In the genomic region with DNA sequence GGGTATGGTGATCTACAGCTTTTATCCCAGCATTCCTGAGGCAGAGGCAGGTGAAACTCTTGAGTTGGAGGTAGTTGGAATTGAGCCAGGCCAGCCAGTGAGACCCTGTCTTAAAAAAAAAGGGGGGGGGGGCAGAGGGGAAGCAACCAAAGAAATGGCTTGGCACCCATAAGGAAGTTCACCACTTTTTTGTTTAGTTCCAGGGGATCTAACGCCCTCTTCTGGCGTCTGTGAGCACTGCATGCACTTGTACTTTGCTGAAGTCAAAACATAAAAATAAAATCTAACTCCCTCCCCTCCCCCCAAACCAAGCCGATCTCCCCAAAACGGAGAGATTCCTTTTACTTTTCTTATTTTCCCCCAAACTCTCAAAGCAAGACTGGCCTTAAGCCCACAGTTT, we compare ENCODE assay signal across 9 mouse cellular contexts. TPM values are rescaled to one million over a fixed set of nuclear protein-coding genes. Genes with fewer than 3 reads are reported as not detected.
DNase-seq lines count a peak whose midpoint lies in the region; ATAC-seq and TF ChIP-seq lines count a peak whose summit lies in the region.
"Had no signal": no experiment of that assay in that cellular context is flagged by ENCODE, and none has a peak within 500 bp of the region (broad histone marks: within the 10 kb centered on the region; RNA-seq: fewer than 3 reads in every experiment).

No protein-coding gene starts in this region.

- no peak overlapping the region for H3K27ac ChIP-seq in hindbrain, postnatal 0 days
- no peak overlapping the region for H3K27ac ChIP-seq in hindbrain, embryonic 16.5 days (ENCODE audit: low read depth, low read length)
- no peak overlapping the region for H3K27ac ChIP-seq in testis, adult 2 months (ENCODE audit: control insufficient read depth, insufficient read depth, low read depth, low read length)

- H3K27me3 ChIP-seq in hindbrain, postnatal 0 days (ENCODE audit: insufficient read depth, low read length) = no peaks in the 10 kb centered on the region
- no peaks in the 10 kb centered on the region for H3K27me3 ChIP-seq in hindbrain, embryonic 16.5 days (replicated peaks; ENCODE audit: control insufficient read depth, insufficient read depth, low read length)
- H3K27me3 ChIP-seq in testis, adult 2 months (ENCODE audit: control insufficient read depth, insufficient read depth, low read length) = no peaks in the 10 kb centered on the region
- H3K27me3 ChIP-seq: limb, embryonic 15.5 days had no signal

- ATAC-seq in hindbrain, postnatal 0 days = no peak
- no peak for ATAC-seq in hindbrain, embryonic 16.5 days

- no peaks in the 10 kb centered on the region for H3K36me3 ChIP-seq in hindbrain, postnatal 0 days (ENCODE audit: insufficient read depth, low read length)
- H3K36me3 ChIP-seq in hindbrain, embryonic 16.5 days (ENCODE audit: control insufficient read depth, insufficient read depth, low read length) = no peaks in the 10 kb centered on the region
- no peaks in the 10 kb centered on the region for H3K36me3 ChIP-seq in testis, adult 2 months (ENCODE audit: control insufficient read depth, insufficient read depth, low read length)
- H3K36me3 ChIP-seq: limb, embryonic 15.5 days had no signal

- peak; percentile 36 for DNase-seq in hindbrain, postnatal 0 days (ENCODE audit: low spot score)
- DNase-seq in testis, postnatal 14 days (ENCODE audit: low spot score) = no peak
- DNase-seq in induced T-regulatory cell, adult 2 months (ENCODE audit: low read depth) = peak; percentile 59
- peak; percentile 20 to 33 for DNase-seq in thymus, postnatal 36 days
- no peak for DNase-seq in embryo, embryonic 11 days
- no peak for DNase-seq in ovary, postnatal 10 days (ENCODE audit: low spot score)

- no peak overlapping the region for H3K4me3 ChIP-seq in hindbrain, postnatal 0 days (ENCODE audit: low read length)
- no peak overlapping the region for H3K4me3 ChIP-seq in hindbrain, embryonic 16.5 days (ENCODE audit: low read length)
- H3K4me3 ChIP-seq in testis, adult 2 months (ENCODE audit: control insufficient read depth, low read depth, low read length) = no peak overlapping the region
- H3K4me3 ChIP-seq: limb, embryonic 15.5 days had no signal

- no peaks in the 10 kb centered on the region for H3K9me3 ChIP-seq in hindbrain, postnatal 0 days (ENCODE audit: low read length)
- H3K9me3 ChIP-seq in hindbrain, embryonic 16.5 days (ENCODE audit: control insufficient read depth, low read length) = no peaks in the 10 kb centered on the region
- H3K9me3 ChIP-seq: limb, embryonic 15.5 days had no signal

- 57% methylated on average over 4 of the region's 4 CpGs for WGBS in hindbrain, postnatal 0 days
- WGBS in hindbrain, embryonic 16.5 days = 58% methylated on average over 4 of the region's 4 CpGs

- 0 out of 2 replicates have a peak, but pooled peaks cover 3% of the 10 kb centered on the region for H3K4me1 ChIP-seq in hindbrain, postnatal 0 days (ENCODE audit: insufficient read depth, low read length)
- H3K4me1 ChIP-seq in hindbrain, embryonic 16.5 days (ENCODE audit: control insufficient read depth, insufficient read depth, low read depth, low read length) = peaks cover 18% of the 10 kb centered on the region
- peaks cover 12% of the 10 kb centered on the region for H3K4me1 ChIP-seq in testis, adult 2 months (ENCODE audit: control insufficient read depth, insufficient read depth, low read length)

- no peak overlapping the region for H3K4me2 ChIP-seq in hindbrain, postnatal 0 days (ENCODE audit: low read depth, low read length)
- H3K4me2 ChIP-seq in hindbrain, embryonic 16.5 days (ENCODE audit: low read length) = no peak overlapping the region
- H3K4me2 ChIP-seq: limb, embryonic 15.5 days had no signal

- no peak overlapping the region for H3K9ac ChIP-seq in hindbrain, postnatal 0 days (replicated peaks; ENCODE audit: low read length)
- H3K9ac ChIP-seq in hindbrain, embryonic 16.5 days (ENCODE audit: low read depth, low read length) = no peak overlapping the region
- H3K9ac ChIP-seq: limb, embryonic 15.5 days had no signal

- TF ChIP-seq POLR2A in testis, adult 2 months (IDR thresholded peaks at IDR 0.05; ENCODE audit: control insufficient read depth, low read depth, low read length) = no peak

- peak; percentile 59 for TF ChIP-seq CTCF in hindbrain, postnatal 0 days (IDR thresholded peaks at IDR 0.05; ENCODE audit: low read depth)
- 0 out of 2 replicates have a peak, but pooled peaks have one; percentile 16 for TF ChIP-seq CTCF in testis, adult 2 months (IDR thresholded peaks at IDR 0.05; ENCODE audit: control insufficient read depth, insufficient read depth, insufficient replicate concordance, low read depth, low read length)

RNA-seq across cellular contexts. Expression of gene Bend3, which starts 3.3 kb away (rescaled TPM):
- 10.7 and 11.9 TPM in 2 replicates for total RNA-seq in hindbrain, postnatal 0 days (2014; rRNA removed)
- polyA plus RNA-seq in hindbrain, postnatal 0 days (2015; fragmentation: Nextera tagmentation; extraction: Ambion mirVana) = 1.5 and 2.2 TPM in 2 replicates
- 1.6 and 3.3 TPM in 2 replicates for polyA plus RNA-seq in hindbrain, embryonic 16.5 days (2015; fragmentation: Nextera tagmentation; extraction: Ambion mirVana)
- 3.9 and 4.4 TPM in 2 replicates for polyA plus RNA-seq in testis, adult 2 months (2012; rRNA removed)

RNA-seq across cellular contexts. Expression of gene Gm9803, which starts 48.5 kb away (rescaled TPM):
- 6.3 and 30.1 TPM in 2 replicates for total RNA-seq in hindbrain, postnatal 0 days (2014; rRNA removed)
- 18.1 and 18.9 TPM in 2 replicates for polyA plus RNA-seq in hindbrain, postnatal 0 days (2015; fragmentation: Nextera tagmentation; extraction: Ambion mirVana)
- polyA plus RNA-seq in hindbrain, embryonic 16.5 days (2015; fragmentation: Nextera tagmentation; extraction: Ambion mirVana) = 15.2 and 49.0 TPM in 2 replicates
- polyA plus RNA-seq in testis, adult 2 months (2012; rRNA removed) = 258 and 271 TPM in 2 replicates

Comparison
In these comparisons a context has a peak if more than half of its experiments do, and no peak if none do; other contexts are left out.
1. DNase-seq: peak in hindbrain, postnatal 0 days (single experiment), induced T-regulatory cell, adult 2 months (single experiment) and thymus, postnatal 36 days (2 of 2); none in testis, postnatal 14 days (single experiment), embryo, embryonic 11 days (single experiment) and ovary, postnatal 10 days (single experiment).